Mouse (Mus musculus) forebrain, embryonic 15.5 days (tissue): ENCODE results near the gene Krtap17-1. TPM values are rescaled to one million over a fixed set of nuclear protein-coding genes. Genes with fewer than 3 reads are reported as not detected.

Source experiments
- ATAC-seq: fragments of 200-750 bp; cut with Nextera tagmentation; replicated peaks from 2 replicates; pipeline ENCODE4 v1.8.0; 2017; ENCODE audit warnings: mild to moderate bottlenecking, moderate TSS enrichment, moderate library complexity
- H3K27ac ChIP-seq: fragments of 300-500 bp; sonication (generic); replicated peaks from 2 replicates; pipeline ENCODE4 v1.5.1; 2015; ENCODE audit warnings: mild to moderate bottlenecking, inconsistent platforms
- H3K27me3 ChIP-seq: fragments of 300-500 bp; sonication (generic); 2 replicates; pipeline ENCODE4 v1.6.1; 2015; ENCODE audit warnings: inconsistent platforms
- H3K36me3 ChIP-seq: fragments of 300-500 bp; sonication (generic); 2 replicates; pipeline ENCODE4 v1.6.1; 2015; ENCODE audit warnings: mild to moderate bottlenecking, inconsistent platforms
- H3K4me1 ChIP-seq: fragments of 300-500 bp; sonication (generic); 2 replicates; pipeline ENCODE4 v1.6.1; 2015; ENCODE audit warnings: inconsistent platforms
- H3K4me2 ChIP-seq: fragments of 300-500 bp; sonication (generic); replicated peaks from 2 replicates; pipeline ENCODE4 v1.6.1; 2015; ENCODE audit warnings: mild to moderate bottlenecking, inconsistent platforms
- H3K4me3 ChIP-seq: fragments of 300-500 bp; sonication (generic); 2 replicates; pipeline ENCODE4 v1.5.1; 2015; ENCODE audit warnings: mild to moderate bottlenecking, inconsistent platforms
- H3K9ac ChIP-seq: fragments of 300-500 bp; sonication (generic); replicated peaks from 2 replicates; pipeline ENCODE4 v1.6.1; 2015; ENCODE audit warnings: mild to moderate bottlenecking, inconsistent platforms
- H3K9me3 ChIP-seq: fragments of 300-500 bp; sonication (generic); 2 replicates; pipeline ENCODE4 v1.6.1; 2016; ENCODE audit warnings: inconsistent platforms
- WGBS: fragments of 180-500 bp; shearing (Covaris S2); methylation state at CpG from one replicate; pipeline ENCODE4 v1.1.7; 2015; ENCODE audit warnings: mixed read lengths; 5-methylcytosine and 5-hydroxymethylcytosine counted together
- polyA plus RNA-seq: library from polyadenylated mRNA; unstranded; fragments of >200 nt; fragmentation: Nextera tagmentation; extraction: Ambion mirVana; gene quantifications from 2 replicates; pipeline ENCODE4 v1.2.1, GENCODE M21; 2015

Gene Krtap17-1
- polyA plus RNA-seq, 1 experiment from 2014 or later = not detected

- 97% methylated on average over 7 of the region's 7 CpGs for WGBS
- Histone ChIP-seq H3K9me3 (no peaks in the 10 kb centered on the region), H3K27me3 (no peaks in the 10 kb centered on the region), H3K9ac (no peak overlapping the region), H3K27ac (no peak overlapping the region), H3K4me2 (no peak overlapping the region), H3K4me3 (no peak overlapping the region), H3K36me3 (no peaks in the 10 kb centered on the region), H3K4me1 (no peaks in the 10 kb centered on the region)
- no peak for ATAC-seq
These were observed 5.3 kb upstream of the Krtap17-1 start for GRCm38 (mm10) chr11:99999091-99999490.

GRCm38 (mm10) chr11:99994384-99994661 lies 529 bp upstream of the Krtap17-1 start:
- H3K27ac ChIP-seq = no peak overlapping the region
- ATAC-seq = no peak
- H3K36me3 ChIP-seq = no peaks in the 10 kb centered on the region
- no peaks in the 10 kb centered on the region for H3K27me3 ChIP-seq
- no peak overlapping the region for H3K4me2 ChIP-seq
- WGBS = 80% methylated on average over 4 of the region's 4 CpGs
- H3K9ac ChIP-seq = no peak overlapping the region
- H3K4me3 ChIP-seq = no peak overlapping the region
- H3K4me1 ChIP-seq = 0 out of 2 replicates have a peak, but pooled peaks cover 5% of the 10 kb centered on the region
- no peaks in the 10 kb centered on the region for H3K9me3 ChIP-seq

- H3K4me2 ChIP-seq = no peak overlapping the region
- no peak for ATAC-seq
- H3K4me3 ChIP-seq = no peak overlapping the region
- H3K9me3 ChIP-seq = no peaks in the 10 kb centered on the region
- no peaks in the 10 kb centered on the region for H3K36me3 ChIP-seq
- H3K4me1 ChIP-seq = peaks cover 12% of the 10 kb centered on the region; the same call in 1 of the 2 replicates
- H3K27me3 ChIP-seq = no peaks in the 10 kb centered on the region; the same call in 1 of the 2 replicates
- no peak overlapping the region for H3K9ac ChIP-seq
- no peak overlapping the region for H3K27ac ChIP-seq
- WGBS = 59% methylated on average over 3 of the region's 3 CpGs
These were observed 3.2 kb downstream of the Krtap17-1 start for GRCm38 (mm10) chr11:99990571-99990970.

- WGBS = 76% methylated on average over 6 of the region's 6 CpGs
- Histone ChIP-seq H3K9me3 (no peaks in the 10 kb centered on the region), H3K9ac (no peak overlapping the region), H3K4me1 (peaks cover 18% of the 10 kb centered on the region), H3K4me2 (no peak overlapping the region), H3K36me3 (no peaks in the 10 kb centered on the region), H3K27me3 (no peaks in the 10 kb centered on the region; the same call in 1 of the 2 replicates), H3K4me3 (no peak overlapping the region), H3K27ac (no peak overlapping the region)
- no peak for ATAC-seq
These were observed 3.9 kb downstream of the Krtap17-1 start for GRCm38 (mm10) chr11:99989881-99990405.

GRCm38 (mm10) chr11:99988530-99988929 lies 5.3 kb downstream of the Krtap17-1 start:
- Histone ChIP-seq H3K9ac (no peak overlapping the region), H3K4me2 (no peak overlapping the region), H3K36me3 (no peaks in the 10 kb centered on the region), H3K27ac (no peak overlapping the region), H3K9me3 (no peaks in the 10 kb centered on the region), H3K4me1 (peaks cover 16% of the 10 kb centered on the region), H3K27me3 (no peaks in the 10 kb centered on the region; the same call in 1 of the 2 replicates), H3K4me3 (no peak overlapping the region)
- ATAC-seq = no peak
- 90% methylated on average over 3 of the region's 3 CpGs for WGBS

- H3K9ac ChIP-seq = no peak within 1 kb of the TSS
- no peak within 1 kb of the TSS for H3K4me3 ChIP-seq
- H3K27ac ChIP-seq = peak within 1 kb of the TSS; percentile 72
- no peaks in the 10 kb centered on the region for H3K9me3 ChIP-seq
- H3K4me2 ChIP-seq = peak within 1 kb of the TSS; percentile 10; the same call in 1 of the 2 replicates
- H3K4me1 ChIP-seq = peaks cover 16% of the 10 kb centered on the region
- no peaks in the 10 kb centered on the region; the same call in 1 of the 2 replicates for H3K27me3 ChIP-seq
- WGBS = 84% methylated on average over 8 of the region's 8 CpGs
- no peak; the same call in 1 of the 2 replicates for ATAC-seq
- no peaks in the 10 kb centered on the region for H3K36me3 ChIP-seq
These were observed 7.6 kb downstream of the Krtap17-1 start, which contains the start of gene Krtap16-1 for GRCm38 (mm10) chr11:99986180-99986647. Krtap16-1 (minus strand) TSS chr11:99986597.

- ATAC-seq = peak; percentile 91
- no peaks in the 10 kb centered on the region; the same call in 1 of the 2 replicates for H3K27me3 ChIP-seq
- no peak overlapping the region for H3K4me3 ChIP-seq
- peak overlapping the region; percentile 72 for H3K27ac ChIP-seq
- H3K4me2 ChIP-seq = peak overlapping the region; percentile 10; the same call in 1 of the 2 replicates
- H3K9me3 ChIP-seq = no peaks in the 10 kb centered on the region
- H3K9ac ChIP-seq = no peak overlapping the region
- peaks cover 13% of the 10 kb centered on the region for H3K4me1 ChIP-seq
- 73% methylated on average over 20 of the region's 20 CpGs for WGBS
- H3K36me3 ChIP-seq = no peaks in the 10 kb centered on the region
These were observed 8.3 kb downstream of the Krtap17-1 start for GRCm38 (mm10) chr11:99985291-99986092.

- no peak overlapping the region for H3K4me3 ChIP-seq
- no peaks in the 10 kb centered on the region; the same call in 1 of the 2 replicates for H3K27me3 ChIP-seq
- H3K9ac ChIP-seq = no peak overlapping the region
- 91% methylated on average over 1 of the region's 1 CpGs for WGBS
- H3K36me3 ChIP-seq = no peaks in the 10 kb centered on the region
- H3K9me3 ChIP-seq = no peaks in the 10 kb centered on the region
- H3K4me1 ChIP-seq = peaks cover 13% of the 10 kb centered on the region
- H3K4me2 ChIP-seq = no peak overlapping the region
- no peak overlapping the region for H3K27ac ChIP-seq
- ATAC-seq = no peak
These were observed 10.4 kb downstream of the Krtap17-1 start for GRCm38 (mm10) chr11:99983442-99983841.

GRCm38 (mm10) chr11:99982731-99983130 lies 11.1 kb downstream of the Krtap17-1 start:
- Histone ChIP-seq H3K4me1 (peaks cover 13% of the 10 kb centered on the region), H3K4me2 (no peak overlapping the region), H3K27ac (no peak overlapping the region), H3K9me3 (no peaks in the 10 kb centered on the region), H3K27me3 (no peaks in the 10 kb centered on the region; the same call in 1 of the 2 replicates), H3K4me3 (no peak overlapping the region), H3K9ac (no peak overlapping the region), H3K36me3 (no peaks in the 10 kb centered on the region)
- 87% methylated on average over 9 of the region's 9 CpGs for WGBS
- no peak for ATAC-seq

GRCm38 (mm10) chr11:99978953-99979352 lies 14.8 kb downstream of the Krtap17-1 start, which contains the start of gene Krtap29-1:
Krtap29-1 (minus strand) TSS chr11:99979053.
- H3K4me1 ChIP-seq = no peaks in the 10 kb centered on the region
- WGBS = 77% methylated on average over 5 of the region's 5 CpGs
- no peaks in the 10 kb centered on the region for H3K36me3 ChIP-seq
- no peak for ATAC-seq
- no peak within 1 kb of the TSS for H3K27ac ChIP-seq
- H3K27me3 ChIP-seq = no peaks in the 10 kb centered on the region
- H3K9me3 ChIP-seq = no peaks in the 10 kb centered on the region
- no peak within 1 kb of the TSS for H3K9ac ChIP-seq
- no peak within 1 kb of the TSS for H3K4me2 ChIP-seq
- no peak within 1 kb of the TSS for H3K4me3 ChIP-seq

- no peaks in the 10 kb centered on the region for H3K4me1 ChIP-seq
- WGBS = 77% methylated on average over 2 of the region's 2 CpGs
- H3K4me2 ChIP-seq = no peak overlapping the region
- H3K4me3 ChIP-seq = no peak overlapping the region
- H3K27ac ChIP-seq = no peak overlapping the region
- H3K27me3 ChIP-seq = no peaks in the 10 kb centered on the region
- ATAC-seq = no peak
- no peaks in the 10 kb centered on the region for H3K9me3 ChIP-seq
- H3K9ac ChIP-seq = no peak overlapping the region
- H3K36me3 ChIP-seq = no peaks in the 10 kb centered on the region
These were observed 27.8 kb downstream of the Krtap17-1 start for GRCm38 (mm10) chr11:99965961-99966360.

- no peak overlapping the region for H3K9ac ChIP-seq
- no peaks in the 10 kb centered on the region for H3K36me3 ChIP-seq
- H3K4me2 ChIP-seq = no peak overlapping the region
- no peak overlapping the region for H3K27ac ChIP-seq
- no peaks in the 10 kb centered on the region for H3K9me3 ChIP-seq
- WGBS = 53% methylated on average over 6 of the region's 6 CpGs
- H3K4me1 ChIP-seq = no peaks in the 10 kb centered on the region
- H3K4me3 ChIP-seq = no peak overlapping the region
- H3K27me3 ChIP-seq = no peaks in the 10 kb centered on the region
- ATAC-seq = no peak
These were observed 29.6 kb downstream of the Krtap17-1 start for GRCm38 (mm10) chr11:99964213-99964612.
